Comparison of ENCODE assay signal across 22 mouse cellular contexts in genomic region chr12:94636555-94636954, GRCm38 (mm10).
DNase-seq lines count a peak whose midpoint lies in the region; ATAC-seq lines count a peak whose summit lies in the region.
"Had no signal": no experiment of that assay in that cellular context is flagged by ENCODE, and none has a peak within 500 bp of the region (broad histone marks: within the 10 kb centered on the region; RNA-seq: fewer than 3 reads in every experiment).

No protein-coding gene starts in this region.

- ATAC-seq in forebrain, embryonic 12.5 days (ENCODE audit: low FRiP score): peak; percentile 51; the same call in 1 of the 2 replicates
- ATAC-seq in forebrain, embryonic 16.5 days: no peak; the same call in 1 of the 2 replicates
- ATAC-seq in neural tube, embryonic 11.5 days (ENCODE audit: insufficient read depth, low FRiP score, low TSS enrichment): peak; percentile 80
- ATAC-seq: CD4-positive, CD25-positive, alpha-beta regulatory T cell, adult 4 months; intestine, postnatal 0 days had no signal

- DNase-seq in neural tube, embryonic 11.5 days (ENCODE audit: low spot score): no peak
- no peak for DNase-seq in neural tube, embryonic 10.5 days (ENCODE audit: extremely low spot score, low spot score)
- DNase-seq in mesoderm, embryonic 11.5 days (ENCODE audit: low read depth, low spot score): peak; percentile 11
- no peak for DNase-seq in thymus, postnatal 4 days
- DNase-seq: adrenal gland, adult 2 months; adrenal gland, postnatal 14 days; cerebellum, adult 11-12 months; cerebellum, adult 8-10 months; cerebellum, postnatal 10 days; cerebellum, postnatal 36 days; gastrocnemius, adult 2 months; gastrocnemius, postnatal 14 days; heart, adult 11 months had no signal

- H3K36me3 ChIP-seq in forebrain, embryonic 12.5 days (replicated peaks): no peaks in the 10 kb centered on the region
- no peaks in the 10 kb centered on the region for H3K36me3 ChIP-seq in forebrain, embryonic 16.5 days (ENCODE audit: control insufficient read depth, insufficient read depth)
- H3K36me3 ChIP-seq in neural tube, embryonic 11.5 days (ENCODE audit: control insufficient read depth, insufficient read depth, low read length): no peaks in the 10 kb centered on the region
- H3K36me3 ChIP-seq: embryonic facial prominence, embryonic 12.5 days; embryonic facial prominence, embryonic 15.5 days; hindbrain, embryonic 12.5 days; hindbrain, embryonic 15.5 days had no signal

- no peaks in the 10 kb centered on the region for H3K27me3 ChIP-seq in forebrain, embryonic 12.5 days
- no peaks in the 10 kb centered on the region for H3K27me3 ChIP-seq in forebrain, embryonic 16.5 days (replicated peaks; ENCODE audit: control insufficient read depth, insufficient read depth, low read length)
- no peaks in the 10 kb centered on the region for H3K27me3 ChIP-seq in neural tube, embryonic 11.5 days (ENCODE audit: control insufficient read depth, insufficient read depth, low read length)
- H3K27me3 ChIP-seq: embryonic facial prominence, embryonic 12.5 days; embryonic facial prominence, embryonic 15.5 days; hindbrain, embryonic 12.5 days; hindbrain, embryonic 15.5 days had no signal

- no peak overlapping the region for H3K27ac ChIP-seq in forebrain, embryonic 12.5 days
- H3K27ac ChIP-seq in forebrain, embryonic 16.5 days (ENCODE audit: low read length): no peak overlapping the region
- no peak overlapping the region for H3K27ac ChIP-seq in neural tube, embryonic 11.5 days (ENCODE audit: low read depth, low read length)
- H3K27ac ChIP-seq: embryonic facial prominence, embryonic 12.5 days; embryonic facial prominence, embryonic 15.5 days; gastrocnemius, adult 2 months; hindbrain, embryonic 12.5 days; hindbrain, embryonic 15.5 days had no signal

- no peak overlapping the region for H3K4me3 ChIP-seq in forebrain, embryonic 12.5 days (replicated peaks)
- no peak overlapping the region for H3K4me3 ChIP-seq in forebrain, embryonic 16.5 days (replicated peaks; ENCODE audit: low read length)
- no peak overlapping the region for H3K4me3 ChIP-seq in neural tube, embryonic 11.5 days (ENCODE audit: low read depth, low read length)
- H3K4me3 ChIP-seq: embryonic facial prominence, embryonic 12.5 days; embryonic facial prominence, embryonic 15.5 days; gastrocnemius, adult 2 months; hindbrain, embryonic 12.5 days; hindbrain, embryonic 15.5 days had no signal

- 36% methylated on average over 1 of the region's 1 CpGs for WGBS in forebrain, embryonic 12.5 days
- WGBS in forebrain, embryonic 16.5 days: 19% methylated on average over 1 of the region's 1 CpGs
- 51% methylated on average over 1 of the region's 1 CpGs for WGBS in neural tube, embryonic 11.5 days

- no peak overlapping the region for H3K9ac ChIP-seq in forebrain, embryonic 12.5 days
- H3K9ac ChIP-seq in forebrain, embryonic 16.5 days (replicated peaks; ENCODE audit: low read depth, low read length): no peak overlapping the region
- H3K9ac ChIP-seq in neural tube, embryonic 11.5 days (ENCODE audit: low read length): no peak overlapping the region
- H3K9ac ChIP-seq: embryonic facial prominence, embryonic 12.5 days; embryonic facial prominence, embryonic 15.5 days; hindbrain, embryonic 12.5 days; hindbrain, embryonic 15.5 days had no signal

- no peaks in the 10 kb centered on the region for H3K9me3 ChIP-seq in forebrain, embryonic 12.5 days
- no peaks in the 10 kb centered on the region for H3K9me3 ChIP-seq in forebrain, embryonic 16.5 days (ENCODE audit: control insufficient read depth, low read length)
- H3K9me3 ChIP-seq in neural tube, embryonic 11.5 days (ENCODE audit: control insufficient read depth, low read length): no peaks in the 10 kb centered on the region
- H3K9me3 ChIP-seq: embryonic facial prominence, embryonic 12.5 days; embryonic facial prominence, embryonic 15.5 days; hindbrain, embryonic 12.5 days; hindbrain, embryonic 15.5 days had no signal

- no peak overlapping the region for H3K4me2 ChIP-seq in forebrain, embryonic 12.5 days
- no peak overlapping the region for H3K4me2 ChIP-seq in forebrain, embryonic 16.5 days (ENCODE audit: low read length)
- H3K4me2 ChIP-seq in neural tube, embryonic 11.5 days (ENCODE audit: low read depth): no peak overlapping the region
- H3K4me2 ChIP-seq: embryonic facial prominence, embryonic 12.5 days; embryonic facial prominence, embryonic 15.5 days; heart, embryonic 11.5 days; hindbrain, embryonic 12.5 days; hindbrain, embryonic 15.5 days had no signal

- peaks cover 5% of the 10 kb centered on the region; the same call in 1 of the 2 replicates for H3K4me1 ChIP-seq in forebrain, embryonic 12.5 days
- H3K4me1 ChIP-seq in forebrain, embryonic 16.5 days (replicated peaks; ENCODE audit: control insufficient read depth, insufficient read depth, low read length): no peaks in the 10 kb centered on the region
- H3K4me1 ChIP-seq in neural tube, embryonic 11.5 days (ENCODE audit: control insufficient read depth, insufficient read depth, low read length): no peaks in the 10 kb centered on the region
- H3K4me1 ChIP-seq: embryonic facial prominence, embryonic 12.5 days; embryonic facial prominence, embryonic 15.5 days; hindbrain, embryonic 12.5 days; hindbrain, embryonic 15.5 days had no signal
